Mouse (Mus musculus): Measurements from ENCODE around the gene Dennd1b.

DNA sequence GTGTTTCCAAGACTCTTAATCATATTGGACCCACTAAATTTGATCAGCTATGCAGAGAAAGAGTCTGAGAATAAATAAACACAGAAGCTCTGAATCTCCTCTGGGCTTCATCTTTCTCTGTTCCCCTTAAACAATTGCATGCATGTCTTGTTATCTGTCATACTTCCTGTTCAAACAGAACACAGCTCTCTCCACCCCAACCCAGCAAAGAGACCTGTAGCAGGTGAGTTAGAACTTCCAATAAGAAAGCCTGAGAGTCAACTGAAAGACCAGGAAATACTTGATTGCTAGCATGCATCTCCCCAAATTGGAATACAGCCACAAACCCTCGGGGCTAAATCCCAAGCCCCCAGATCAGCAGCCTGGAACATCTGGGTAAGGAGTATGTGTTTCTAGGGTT, 42.4 kb upstream of the Dennd1b start:
- no peak for TF ChIP-seq CTCF (IDR thresholded peaks at IDR 0.05; ENCODE audit: insufficient read depth, low read length)
- no peak for TF ChIP-seq POLR2A (IDR thresholded peaks at IDR 0.05; ENCODE audit: borderline replicate concordance, extremely low read depth, low read depth, low read length)
